Mouse (Mus musculus) spleen, postnatal 4 days (tissue): ENCODE results near the gene Clec2g.
"Not testable (repeated sequence)": the region's sequence is repeated elsewhere in the genome, so short reads cannot be mapped to it uniquely, and the experiment has no call there.

Experiments
- DNase-seq, 2 experiments: peaks; one replicate each; pipeline ENCODE4 v3.0.0; 2022; ENCODE audit warnings: low spot score in 2 of 2

Clec2g gene

GRCm38 (mm10) chr6:128934081-128934480 is at the start of gene Clec2g:
Gene Clec2g, plus strand, starts transcription at chr6:128934381.
- not testable (repeated sequence) for DNase-seq

GRCm38 (mm10) chr6:128887091-128887790 is 46.9 kb upstream of the Clec2g start, which contains the start of gene Clec2i:
Gene Clec2i, plus strand, starts transcription at chr6:128887588.
- peak in 1 of 2 experiments; percentile 18 for DNase-seq

GRCm38 (mm10) chr6:128888834-128889233 is 45.3 kb upstream of the Clec2g start:
- no peak for DNase-seq

- DNase-seq: peak; percentile 27 to 63
Measured at GRCm38 (mm10) chr6:128890948-128891355, 43.2 kb upstream of the Clec2g start, which contains the start of gene BC035044. Gene BC035044, minus strand, starts transcription at chr6:128891126.

GRCm38 (mm10) chr6:128895404-128896001 is 38.7 kb upstream of the Clec2g start:
- no peak for DNase-seq

DNA sequence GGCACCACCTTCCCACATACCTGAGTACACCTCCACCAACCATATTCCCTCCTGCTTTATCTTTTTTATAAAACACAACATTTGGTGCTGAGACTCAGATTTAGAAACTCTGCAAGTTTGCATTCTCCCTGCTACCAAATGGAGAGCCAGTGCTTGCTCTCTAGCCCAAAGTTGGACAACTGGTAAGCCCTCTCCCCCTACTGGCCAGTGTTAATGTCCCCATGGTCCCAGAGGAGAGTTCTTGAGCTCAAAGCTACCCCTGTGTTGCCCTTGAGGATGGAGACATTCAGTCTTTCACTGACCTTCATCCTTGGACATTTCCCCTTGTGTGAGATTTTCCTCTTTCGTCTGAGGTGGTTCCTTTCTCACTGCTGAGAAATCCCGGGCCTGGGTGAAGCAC is 34.1 kb upstream of the Clec2g start:
- no peak for DNase-seq

- DNase-seq: not testable (repeated sequence)
Measured at GRCm38 (mm10) chr6:128900796-128901552, 33.2 kb upstream of the Clec2g start.

DNA sequence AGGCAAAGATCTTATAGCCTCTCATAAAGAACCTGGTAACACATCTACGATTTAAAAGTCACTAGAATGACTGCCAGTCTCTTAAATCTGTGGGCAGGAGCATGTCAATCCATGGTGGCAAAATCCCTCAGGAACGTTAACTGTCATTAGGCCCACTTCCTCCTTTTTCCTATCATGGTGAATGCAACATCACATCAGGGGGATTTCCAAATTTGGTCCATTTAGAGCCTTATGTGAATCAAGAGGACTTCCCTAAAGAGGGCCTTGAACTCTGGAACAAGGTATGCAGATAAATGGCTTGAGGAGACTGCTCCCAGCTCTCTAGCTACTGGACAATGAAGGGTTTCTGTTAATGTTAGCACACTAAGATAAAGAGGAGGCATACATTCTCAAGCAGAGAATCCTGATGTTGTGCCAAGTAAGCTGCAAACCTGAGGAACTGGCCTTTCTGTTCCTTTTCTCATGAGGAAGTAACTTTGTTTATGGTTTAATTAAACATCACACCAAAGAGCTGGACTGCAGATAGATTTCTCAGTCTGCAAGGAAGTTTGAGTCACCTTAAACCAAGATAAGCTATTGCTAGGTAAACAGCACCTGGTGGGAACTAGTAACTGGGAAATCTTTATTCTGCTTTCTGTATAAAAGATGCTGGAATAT is 20.5 kb upstream of the Clec2g start:
- no peak for DNase-seq

DNA sequence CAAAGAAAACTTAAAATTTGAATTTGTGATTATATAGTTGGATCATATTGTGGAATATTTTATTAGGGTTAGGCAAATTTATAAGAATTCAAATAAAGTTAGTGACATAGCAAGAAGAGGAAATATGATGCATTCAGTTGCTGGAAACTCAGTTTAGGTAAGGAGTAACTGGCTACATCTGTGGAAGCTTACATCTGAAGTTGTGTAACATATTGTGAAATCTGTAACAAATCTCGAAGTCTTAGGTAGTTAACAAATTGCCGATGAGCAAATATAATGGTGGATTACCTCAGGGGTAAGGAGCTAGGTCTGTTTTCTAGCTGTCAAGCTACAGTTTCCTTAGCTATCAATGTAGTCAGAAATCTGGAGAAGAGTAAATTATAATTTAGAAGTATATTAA is 16.9 kb upstream of the Clec2g start:
- no peak for DNase-seq

DNA sequence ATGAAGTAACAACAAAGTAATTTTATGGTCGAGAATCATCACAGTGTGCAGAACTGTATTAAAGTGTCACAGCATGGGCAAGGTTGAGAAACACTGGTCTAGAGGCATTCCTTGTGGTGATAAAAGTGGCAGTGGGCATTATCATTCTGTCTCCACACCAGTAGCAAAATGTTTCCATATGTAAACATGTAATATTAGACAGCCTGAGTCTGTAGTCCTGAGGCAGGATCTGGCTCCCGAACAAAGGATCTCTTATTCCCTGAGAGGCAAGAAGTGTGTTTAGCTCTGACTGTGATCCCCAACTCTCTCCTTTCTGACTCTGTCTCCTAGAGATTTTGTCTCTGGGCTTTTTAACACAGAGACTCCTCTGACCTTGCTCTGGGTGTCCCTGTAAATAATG is 1.1 kb upstream of the Clec2g start:
- DNase-seq: no peak

DNA sequence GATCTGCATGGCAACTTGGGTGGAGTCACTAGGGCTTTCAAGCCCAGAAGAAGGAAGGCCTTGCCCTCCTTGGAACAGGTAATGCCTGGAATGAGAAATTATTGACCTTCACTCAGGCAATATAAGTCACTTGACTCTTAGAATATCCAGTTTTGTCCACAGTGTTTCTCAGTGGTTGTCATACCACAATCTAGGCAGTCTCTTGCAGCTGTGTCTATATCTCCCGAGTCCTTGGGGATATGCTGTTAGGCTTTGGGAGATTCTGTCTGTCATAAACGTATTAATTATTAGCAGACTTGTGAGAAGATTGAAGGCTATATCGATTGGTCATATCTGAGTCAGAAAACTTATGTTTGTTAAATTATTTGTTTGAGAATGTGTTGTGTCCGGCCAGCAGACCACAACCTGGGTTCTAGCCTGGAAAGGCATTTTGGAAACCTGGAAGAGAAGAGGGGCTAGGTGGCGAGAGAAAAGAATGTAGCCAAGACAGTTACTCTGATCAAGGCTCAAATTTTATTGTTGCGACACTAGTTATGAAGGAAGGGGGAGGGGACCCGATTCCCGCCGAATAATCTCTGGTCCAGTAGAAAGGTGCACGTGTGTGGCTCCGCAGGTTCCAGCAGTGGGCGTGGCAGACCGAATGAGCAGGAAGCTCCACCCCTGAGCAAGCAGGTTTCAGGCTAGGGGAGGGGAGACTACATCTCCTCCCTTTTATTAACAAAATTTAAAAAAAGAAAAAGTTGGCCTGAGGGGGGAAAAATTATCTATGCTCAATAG is 1.9 kb downstream of the Clec2g start:
- not testable (repeated sequence) for DNase-seq

DNA sequence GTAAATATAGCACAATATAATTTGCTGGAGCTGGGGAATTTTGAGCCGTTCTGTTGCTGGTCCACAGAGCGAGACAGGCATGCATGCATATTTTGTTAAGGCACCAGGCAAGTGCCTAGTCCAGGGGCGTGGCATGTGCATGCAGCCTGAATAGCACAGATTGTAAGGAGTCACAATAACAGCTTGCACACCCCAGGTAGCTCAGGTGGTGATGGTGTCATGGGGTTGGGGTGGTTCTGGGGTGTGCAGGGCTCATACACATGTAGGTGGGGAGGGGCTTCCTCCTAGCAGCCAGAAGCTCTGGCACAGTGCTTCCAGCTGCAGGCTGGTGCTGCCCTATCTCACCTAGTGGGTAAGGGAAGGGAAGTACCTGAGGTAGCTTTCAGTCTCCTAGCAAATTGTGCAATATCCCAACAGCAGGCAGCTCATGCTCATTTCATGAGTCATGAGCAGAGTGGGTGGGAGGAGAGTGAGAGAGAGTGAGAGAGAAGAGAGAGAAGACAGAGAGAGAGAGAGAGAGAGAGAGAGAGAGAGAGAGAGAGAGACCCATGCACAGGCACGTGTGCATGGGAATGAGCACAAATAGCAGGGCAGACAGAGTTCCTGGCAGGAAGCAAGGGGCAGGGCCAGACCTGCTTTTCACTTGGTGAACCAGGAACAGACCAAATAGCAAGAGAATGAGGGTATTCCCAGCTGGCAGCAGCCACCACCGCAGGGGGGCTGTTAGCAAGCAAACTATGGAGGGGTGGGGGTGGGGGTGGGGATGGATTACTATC is 7.7 kb downstream of the Clec2g start:
- no peak for DNase-seq

- DNase-seq: no peak
Measured at GRCm38 (mm10) chr6:128945564-128945963, 11.4 kb downstream of the Clec2g start.

GRCm38 (mm10) chr6:128961110-128961509 is 26.9 kb downstream of the Clec2g start:
- DNase-seq: no peak

- DNase-seq: not testable (repeated sequence)
Measured at GRCm38 (mm10) chr6:128962108-128962507, 27.9 kb downstream of the Clec2g start.

- DNase-seq: no peak
Measured at GRCm38 (mm10) chr6:128964519-128964918, 30.3 kb downstream of the Clec2g start.

- DNase-seq: no peak
Measured at GRCm38 (mm10) chr6:128968463-128968862, 34.3 kb downstream of the Clec2g start.

DNA sequence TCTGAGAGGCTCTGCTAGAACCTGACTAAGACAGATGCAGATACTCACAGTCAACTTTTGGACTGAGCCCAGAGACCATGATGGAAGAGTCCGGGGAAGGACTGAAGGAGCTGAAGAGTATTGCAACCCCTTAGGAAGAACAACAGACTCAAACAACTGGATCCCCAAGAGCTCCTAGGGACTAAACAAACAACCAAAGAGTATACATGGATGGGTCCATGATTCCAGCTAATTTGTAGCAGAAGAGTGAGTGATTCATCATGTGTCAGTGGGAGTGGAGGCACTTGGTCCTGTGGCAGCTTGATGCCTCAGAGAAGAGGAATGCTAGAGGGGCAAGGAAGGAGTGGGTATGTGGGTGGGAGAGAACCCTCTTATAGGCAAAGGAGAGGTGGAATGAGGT is 35.6 kb downstream of the Clec2g start:
- DNase-seq: no peak

GRCm38 (mm10) chr6:128970508-128971393 is 36.6 kb downstream of the Clec2g start:
- DNase-seq: not testable (repeated sequence)
